Comparison of ENCODE assay signal across 33 mouse cellular contexts in the genomic region with DNA sequence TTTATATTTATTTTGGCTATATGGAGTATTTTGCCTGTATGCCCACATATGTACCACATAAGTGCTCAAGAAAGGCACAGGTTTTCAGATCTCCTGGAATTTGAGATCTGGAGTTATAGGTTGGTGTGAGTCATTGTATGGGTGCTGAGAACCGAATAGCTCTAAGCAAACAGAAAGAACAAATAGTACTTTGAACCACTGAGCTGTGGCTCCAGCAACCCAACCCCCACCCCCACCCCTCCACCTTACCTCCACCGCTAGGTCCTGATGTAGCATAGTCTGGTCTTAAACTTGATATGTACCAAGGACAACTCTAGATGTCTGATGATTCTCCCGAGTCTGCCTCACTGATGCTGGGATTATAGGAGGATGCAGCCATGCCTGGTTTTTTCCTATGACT. TPM values are rescaled to one million over a fixed set of nuclear protein-coding genes. Genes with fewer than 3 reads are reported as not detected.
DNase-seq lines count a peak whose midpoint lies in the region; ATAC-seq and TF ChIP-seq lines count a peak whose summit lies in the region.
"Had no signal": no experiment of that assay in that cellular context is flagged by ENCODE, and none has a peak within 500 bp of the region (broad histone marks: within the 10 kb centered on the region; RNA-seq: fewer than 3 reads in every experiment).

No protein-coding gene starts in this region.

- TF ChIP-seq POLR2A in liver, adult 2 months (IDR thresholded peaks at IDR 0.05; ENCODE audit: extremely low read depth, insufficient read depth, low read length) = no peak

- H3K4me3 ChIP-seq in intestine, embryonic 14.5 days (ENCODE audit: low read depth, low read length) = no peak overlapping the region
- no peak overlapping the region for H3K4me3 ChIP-seq in liver, adult 2 months (ENCODE audit: insufficient read depth, low read depth, low read length)
- H3K4me3 ChIP-seq in liver, embryonic 16.5 days (ENCODE audit: low read depth, low read length) = no peak overlapping the region
- no peak overlapping the region for H3K4me3 ChIP-seq in stomach, postnatal 0 days (ENCODE audit: low read depth, low read length)
- H3K4me3 ChIP-seq: erythroblast, embryonic 14.5 days; heart, embryonic 12.5 days; hindbrain, embryonic 13.5 days; limb, embryonic 12.5 days; neural tube, embryonic 15.5 days had no signal

- no peak overlapping the region for H3K27ac ChIP-seq in intestine, embryonic 14.5 days (ENCODE audit: low read depth)
- H3K27ac ChIP-seq in liver, adult 2 months (replicated peaks; ENCODE audit: insufficient read depth, low read depth, low read length) = no peak overlapping the region
- peak overlapping the region; percentile 22; the same call in 1 of the 2 replicates for H3K27ac ChIP-seq in liver, embryonic 16.5 days (ENCODE audit: low read length)
- H3K27ac ChIP-seq in stomach, postnatal 0 days (replicated peaks) = no peak overlapping the region
- H3K27ac ChIP-seq: hindbrain, embryonic 13.5 days; kidney, postnatal 0 days; limb, embryonic 12.5 days; macrophage; neural tube, embryonic 15.5 days had no signal

- no peaks in the 10 kb centered on the region for H3K36me3 ChIP-seq in intestine, embryonic 14.5 days (ENCODE audit: control insufficient read depth, insufficient read depth, low read length)
- H3K36me3 ChIP-seq in liver, adult 2 months (ENCODE audit: control insufficient read depth, insufficient read depth, low read length) = no peaks in the 10 kb centered on the region
- H3K36me3 ChIP-seq in liver, embryonic 16.5 days (ENCODE audit: control insufficient read depth, insufficient read depth) = no peaks in the 10 kb centered on the region
- no peaks in the 10 kb centered on the region for H3K36me3 ChIP-seq in stomach, postnatal 0 days (ENCODE audit: control insufficient read depth, insufficient read depth, low read length)
- H3K36me3 ChIP-seq: heart, embryonic 12.5 days; hindbrain, embryonic 13.5 days; limb, embryonic 12.5 days; neural tube, embryonic 15.5 days had no signal

- DNase-seq in intestine, embryonic 14.5 days (ENCODE audit: low spot score) = no peak
- DNase-seq in liver, adult 2 months (ENCODE audit: extremely low read depth, low read depth, low spot score) = peak; percentile 62
- peak; percentile 70 for DNase-seq in stomach, postnatal 0 days (ENCODE audit: low spot score)
- DNase-seq in layer of hippocampus, postnatal 36 days = no peak
- no peak for DNase-seq in spleen, adult 12 weeks (ENCODE audit: low spot score)
- DNase-seq in frontal cortex, postnatal 14 days (ENCODE audit: low spot score in 2 of 2) = no peak
- DNase-seq: adrenal gland, adult 8-10 months; cerebellum, adult 2 months; cerebellum, postnatal 14 days; gastrocnemius, postnatal 36 days; heart, adult 18-20 months; heart, postnatal 4 days; kidney, adult 8-10 months; lung, adult 18-20 months; lung, postnatal 10 days; midbrain, embryonic 14.5 days; retina, postnatal 1 day; right cerebral cortex, postnatal 14 days had no signal

- peak; percentile 71 for ATAC-seq in intestine, embryonic 14.5 days (replicated peaks; ENCODE audit: low FRiP score, low TSS enrichment, low read depth)
- peak; percentile 79 for ATAC-seq in liver, embryonic 16.5 days (ENCODE audit: low read depth)
- ATAC-seq in stomach, postnatal 0 days (ENCODE audit: low FRiP score, low TSS enrichment) = peak; percentile 84

- 66% methylated on average over 3 of the region's 3 CpGs for WGBS in intestine, embryonic 14.5 days
- 16% methylated on average over 3 of the region's 3 CpGs for WGBS in liver, adult 2 months
- 51% methylated on average over 3 of the region's 3 CpGs for WGBS in liver, embryonic 16.5 days (ENCODE audit: insufficient replicate concordance)
- WGBS in stomach, postnatal 0 days = 51% methylated on average over 3 of the region's 3 CpGs

- H3K79me2 ChIP-seq in liver, adult 2 months (ENCODE audit: control insufficient read depth, insufficient read depth, low read length) = no peaks in the 10 kb centered on the region

- H3K9ac ChIP-seq in intestine, embryonic 14.5 days (ENCODE audit: low read length) = no peak overlapping the region
- no peak overlapping the region for H3K9ac ChIP-seq in liver, adult 2 months (ENCODE audit: low read depth, low read length)
- no peak overlapping the region for H3K9ac ChIP-seq in liver, embryonic 16.5 days (ENCODE audit: low read depth, low read length)
- H3K9ac ChIP-seq in stomach, postnatal 0 days (ENCODE audit: low read length) = no peak overlapping the region
- H3K9ac ChIP-seq: heart, embryonic 12.5 days; hindbrain, embryonic 13.5 days; limb, embryonic 12.5 days; neural tube, embryonic 15.5 days had no signal

- H3K4me2 ChIP-seq in intestine, embryonic 14.5 days (ENCODE audit: low read length) = no peak overlapping the region
- H3K4me2 ChIP-seq in liver, embryonic 16.5 days (ENCODE audit: low read depth, low read length) = no peak overlapping the region
- H3K4me2 ChIP-seq in stomach, postnatal 0 days (replicated peaks; ENCODE audit: low read depth) = no peak overlapping the region
- H3K4me2 ChIP-seq: heart, embryonic 12.5 days; hindbrain, embryonic 13.5 days; limb, embryonic 12.5 days; neural tube, embryonic 15.5 days had no signal

- no peaks in the 10 kb centered on the region for H3K27me3 ChIP-seq in intestine, embryonic 14.5 days (replicated peaks; ENCODE audit: control insufficient read depth, insufficient read depth, low read length)
- H3K27me3 ChIP-seq in liver, adult 2 months (ENCODE audit: control insufficient read depth, insufficient read depth, low read length) = no peaks in the 10 kb centered on the region
- H3K27me3 ChIP-seq in liver, embryonic 16.5 days (ENCODE audit: control insufficient read depth, insufficient read depth, low read depth, low read length) = no peaks in the 10 kb centered on the region
- no peaks in the 10 kb centered on the region for H3K27me3 ChIP-seq in stomach, postnatal 0 days (ENCODE audit: control insufficient read depth, insufficient read depth, low read length)
- H3K27me3 ChIP-seq: CH12.LX; heart, embryonic 12.5 days; hindbrain, embryonic 13.5 days; limb, embryonic 12.5 days; neural tube, embryonic 15.5 days had no signal

- no peak for TF ChIP-seq CTCF in liver, adult 2 months (IDR thresholded peaks at IDR 0.05; ENCODE audit: low read depth, low read length)
- no peak for TF ChIP-seq CTCF in stomach, postnatal 0 days (IDR thresholded peaks at IDR 0.05; ENCODE audit: low read depth)

- H3K9me3 ChIP-seq in intestine, embryonic 14.5 days (ENCODE audit: control insufficient read depth, low read length) = no peaks in the 10 kb centered on the region
- H3K9me3 ChIP-seq in liver, embryonic 16.5 days (replicated peaks; ENCODE audit: control insufficient read depth, low read length) = no peaks in the 10 kb centered on the region
- no peaks in the 10 kb centered on the region for H3K9me3 ChIP-seq in stomach, postnatal 0 days (ENCODE audit: control insufficient read depth, low read length)
- H3K9me3 ChIP-seq: heart, embryonic 12.5 days; hindbrain, embryonic 13.5 days; limb, embryonic 12.5 days; neural tube, embryonic 15.5 days had no signal

- H3K4me1 ChIP-seq in intestine, embryonic 14.5 days (replicated peaks; ENCODE audit: control insufficient read depth, insufficient read depth, low read length) = no peaks in the 10 kb centered on the region
- peaks cover 7% of the 10 kb centered on the region for H3K4me1 ChIP-seq in liver, adult 2 months (ENCODE audit: control insufficient read depth, insufficient read depth, low read length)
- no peaks in the 10 kb centered on the region; the same call in 1 of the 2 replicates for H3K4me1 ChIP-seq in liver, embryonic 16.5 days (ENCODE audit: control insufficient read depth, low read depth, low read length)
- H3K4me1 ChIP-seq in stomach, postnatal 0 days (replicated peaks; ENCODE audit: control insufficient read depth, insufficient read depth) = no peaks in the 10 kb centered on the region
- H3K4me1 ChIP-seq: heart, embryonic 12.5 days; limb, embryonic 12.5 days; neural tube, embryonic 15.5 days had no signal

- TF ChIP-seq EP300 in stomach, postnatal 0 days (optimal IDR thresholded peaks at IDR 0.05) = no peak

RNA-seq across cellular contexts. Expression of a gene that starts 42.0 kb away (rescaled TPM):
- 80.3 and 87.9 TPM in 2 replicates for polyA plus RNA-seq in intestine, embryonic 14.5 days (2014; fragmentation: Nextera tagmentation; extraction: Ambion mirVana)
- 28.9 and 32.7 TPM in 2 replicates for total RNA-seq in liver, adult 2 months (2014; rRNA removed)
- 11.2 and 16.0 TPM in 2 replicates for polyA plus RNA-seq in liver, adult 2 months (2012; rRNA removed)
- polyA plus RNA-seq in liver, embryonic 16.5 days (2015; fragmentation: Nextera tagmentation; extraction: Ambion mirVana) = 12.2 and 14.2 TPM in 2 replicates
- 70.1 and 77.1 TPM in 2 replicates for polyA plus RNA-seq in stomach, postnatal 0 days (2015; fragmentation: Nextera tagmentation; extraction: Ambion mirVana)
- 10 to 100 TPM; 11.6 to 12.4 TPM for total RNA-seq in layer of hippocampus, postnatal 36 days (2021)

RNA-seq across cellular contexts. Expression of a gene that starts 49.6 kb away (rescaled TPM):
- 0.01 TPM in 1 of 2 replicates, not detected in the other for polyA plus RNA-seq in intestine, embryonic 14.5 days (2014; fragmentation: Nextera tagmentation; extraction: Ambion mirVana)
- not detected in 2 replicates for total RNA-seq in liver, adult 2 months (2014; rRNA removed)
- not detected in 2 replicates for polyA plus RNA-seq in liver, adult 2 months (2012; rRNA removed)
- polyA plus RNA-seq in liver, embryonic 16.5 days (2015; fragmentation: Nextera tagmentation; extraction: Ambion mirVana) = not detected in 2 replicates
- polyA plus RNA-seq in stomach, postnatal 0 days (2015; fragmentation: Nextera tagmentation; extraction: Ambion mirVana) = 0.06 TPM in 1 of 2 replicates, not detected in the other
- under 1 TPM; 0.05 to 0.07 TPM for total RNA-seq in layer of hippocampus, postnatal 36 days (2021)
- total RNA-seq: CH12.LX; left cerebral cortex, postnatal 14 days had no signal
- polyA plus RNA-seq: C2C12; embryonic facial prominence, embryonic 14.5 days; erythroblast, embryonic 14.5 days; forebrain, embryonic 11.5 days; heart, embryonic 12.5 days; hindbrain, embryonic 13.5 days; kidney, postnatal 0 days; large intestine, adult 2 months; limb, embryonic 12.5 days; macrophage; midbrain, embryonic 14.5 days; neural tube, embryonic 15.5 days; small intestine, adult 2 months had no signal

RNA-seq across cellular contexts. Expression of a gene that starts 52.6 kb away (rescaled TPM):
- 47.3 and 49.0 TPM in 2 replicates for polyA plus RNA-seq in intestine, embryonic 14.5 days (2014; fragmentation: Nextera tagmentation; extraction: Ambion mirVana)
- total RNA-seq in liver, adult 2 months (2014; rRNA removed) = 40.5 and 48.3 TPM in 2 replicates
- polyA plus RNA-seq in liver, adult 2 months (2012; rRNA removed) = 26.5 and 32.7 TPM in 2 replicates
- 16.6 and 17.1 TPM in 2 replicates for polyA plus RNA-seq in liver, embryonic 16.5 days (2015; fragmentation: Nextera tagmentation; extraction: Ambion mirVana)
- 18.9 and 21.3 TPM in 2 replicates for polyA plus RNA-seq in stomach, postnatal 0 days (2015; fragmentation: Nextera tagmentation; extraction: Ambion mirVana)
- 10 to 100 TPM; 46.6 to 52.1 TPM for total RNA-seq in layer of hippocampus, postnatal 36 days (2021)

Comparison
In these comparisons a context has a peak if more than half of its experiments do, and no peak if none do; other contexts are left out.
1. DNase-seq: peak in liver, adult 2 months (single experiment) and stomach, postnatal 0 days (single experiment); none in intestine, embryonic 14.5 days (single experiment), layer of hippocampus, postnatal 36 days (0 of 2), spleen, adult 12 weeks (single experiment) and frontal cortex, postnatal 14 days (0 of 2).
2. Peak in every context shown above with its lines, with median percentiles within 50 percentile points of each other: ATAC-seq.